Mouse (Mus musculus) embryo, embryonic 9.5 days (tissue): ENCODE measurements at regions not wholly inside any gene's neighbourhood (a gene's known extent, or its start where the extent isn't known, plus 50 kb on each side); places are given as distances from the start of the nearest gene placed in this dataset.

ENCODE experiments used
- DNase-seq: peaks from one replicate; pipeline ENCODE4 v3.0.0-alpha.2; 2017; ENCODE audit errors: extremely low spot score

GRCm38 (mm10) chr8:78154873-78155272 lies 58.2 kb upstream of the Ttc29 start:
- DNase-seq: no peak

- DNase-seq: no peak
These were observed 51.1 kb upstream of the Ttc29 start for GRCm38 (mm10) chr8:78162046-78162445.

GRCm38 (mm10) chr8:78162763-78163508 lies 50.2 kb upstream of the Ttc29 start:
- DNase-seq: no peak
